Mouse (Mus musculus): ENCODE results near the gene Zfp536.

- no peak for TF ChIP-seq POLR2A (IDR thresholded peaks at IDR 0.05; ENCODE audit: low read depth, low read length)
- TF ChIP-seq CTCF (IDR thresholded peaks at IDR 0.05; ENCODE audit: extremely low read depth, insufficient read depth, insufficient read length, insufficient replicate concordance), result no peak
These were observed 165.5 kb downstream of the Zfp536 start for GRCm38 (mm10) chr7:37607906-37608305.
